Mouse (Mus musculus): ENCODE measurements at regions not wholly inside any gene's neighbourhood (a gene's known extent, or its start where the extent isn't known, plus 50 kb on each side); places are given as distances from the start of the nearest gene placed in this dataset.
A peak's percentile ranks its signal among the peaks of the same experiment; 100 is the strongest.

GRCm38 (mm10) chr1:100551293-100551692 is 778.7 kb downstream of the Cntnap5b start:
- DNase-seq (ENCODE audit: low spot score): no peak

DNA sequence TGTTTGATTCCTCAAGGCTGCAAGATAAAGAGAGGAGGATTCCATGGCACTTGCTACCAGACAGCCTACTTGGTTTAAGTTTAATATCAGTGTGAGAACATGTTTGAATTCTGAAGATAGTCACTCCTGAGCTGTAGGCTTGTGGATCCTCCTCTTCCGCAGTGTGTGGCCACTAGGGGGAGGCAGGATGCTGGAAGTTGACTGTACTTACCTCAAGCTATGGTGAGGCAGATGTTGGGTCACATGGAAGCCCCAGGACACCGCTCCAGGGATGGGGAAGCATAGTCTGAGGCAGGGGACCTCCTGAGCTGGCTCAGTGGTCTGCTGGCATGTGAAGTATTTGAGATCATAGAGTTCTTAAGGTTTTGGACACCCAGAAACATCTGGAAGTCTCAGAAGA is 784.4 kb downstream of the Cntnap5b start:
- peak; percentile 72 for DNase-seq (ENCODE audit: low spot score)

All from testis, postnatal 10 days (tissue).